Mouse (Mus musculus): ENCODE data around the gene Cntnap5a.

GRCm38 (mm10) chr1:116370817-116371216, 686.3 kb downstream of the Cntnap5a start:
- TF ChIP-seq CTCF (IDR thresholded peaks at IDR 0.05) (no peak), EP300 (IDR thresholded peaks at IDR 0.05) (no peak)

All from lung, postnatal 0 days (tissue).